Mouse (Mus musculus): ENCODE results near the gene Etl4.

- no peak for TF ChIP-seq CTCF (IDR thresholded peaks at IDR 0.05; ENCODE audit: low read depth)
- no peak for TF ChIP-seq EP300 (optimal IDR thresholded peaks at IDR 0.05)
These were observed 636.0 kb downstream of the Etl4 start for GRCm38 (mm10) chr2:20545624-20546023.
